20 mouse cellular contexts compared by ENCODE assay signal in the genomic region with DNA sequence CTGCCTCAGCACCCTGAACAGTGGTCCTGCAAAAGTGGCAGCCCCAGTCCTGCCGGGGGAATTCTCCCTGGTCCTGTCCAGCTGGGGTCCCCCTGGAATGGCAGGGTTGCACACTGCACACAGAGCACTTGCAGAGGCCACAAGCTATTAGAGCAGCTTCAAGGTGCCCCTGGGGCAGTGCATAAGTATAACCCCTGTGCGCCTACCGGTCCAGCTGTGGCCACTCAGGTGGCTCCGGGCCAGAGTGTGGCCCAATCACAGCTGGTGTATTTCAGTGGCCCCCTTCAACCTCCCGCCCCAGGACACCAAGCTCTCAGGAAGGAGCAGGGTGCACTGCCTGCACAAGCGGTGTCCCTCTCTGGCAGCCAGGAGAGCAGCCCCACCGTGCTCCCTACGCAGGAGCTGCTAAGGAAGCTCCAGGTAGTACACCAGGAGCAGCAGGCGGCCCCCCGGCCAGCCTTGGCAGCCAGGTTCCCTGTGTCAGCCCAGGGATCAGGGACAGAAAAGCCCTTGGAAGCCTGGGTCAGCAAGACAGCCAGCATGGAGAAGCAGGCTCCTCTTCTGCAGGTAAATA. TPM values are rescaled to one million over a fixed set of nuclear protein-coding genes. Genes with fewer than 3 reads are reported as not detected.
A peak's percentile ranks its signal among the peaks of the same experiment; 100 is the strongest.
DNase-seq lines count a peak whose midpoint lies in the region; ATAC-seq and TF ChIP-seq lines count a peak whose summit lies in the region.
"Had no signal": no experiment of that assay in that cellular context is flagged by ENCODE, and none has a peak within 500 bp of the region (broad histone marks: within the 10 kb centered on the region; RNA-seq: fewer than 3 reads in every experiment).

No protein-coding gene starts in this region.

- no peaks in the 10 kb centered on the region for H3K27me3 ChIP-seq in heart, embryonic 12.5 days (replicated peaks)
- no peaks in the 10 kb centered on the region for H3K27me3 ChIP-seq in E14TG2a.4 (ENCODE audit: insufficient read depth, low read length)
- no peaks in the 10 kb centered on the region for H3K27me3 ChIP-seq in midbrain, embryonic 15.5 days (replicated peaks)

- H3K9ac ChIP-seq in heart, embryonic 12.5 days: peak overlapping the region; percentile 60
- no peak overlapping the region for H3K9ac ChIP-seq in midbrain, embryonic 15.5 days

- no peak for TF ChIP-seq CTCF in layer of hippocampus, adult 2 months (conservative IDR thresholded peaks at IDR 0.05)
- TF ChIP-seq CTCF in E14TG2a.4 (conservative IDR thresholded peaks at IDR 0.05; ENCODE audit: low read length): no peak
- TF ChIP-seq CTCF in cortical plate, adult 2 months (IDR thresholded peaks at IDR 0.05; ENCODE audit: extremely low read depth, insufficient read depth, low read length): no peak

- H3K36me3 ChIP-seq in heart, embryonic 12.5 days: no peaks in the 10 kb centered on the region
- H3K36me3 ChIP-seq in E14TG2a.4 (ENCODE audit: insufficient read depth, low read length): peaks cover 27% of the 10 kb centered on the region
- H3K36me3 ChIP-seq in midbrain, embryonic 15.5 days (replicated peaks): peaks cover 16% of the 10 kb centered on the region; the same call in 1 of the 2 replicates

- H3K9me3 ChIP-seq in heart, embryonic 12.5 days (replicated peaks): no peaks in the 10 kb centered on the region
- H3K9me3 ChIP-seq in E14TG2a.4 (ENCODE audit: low read length): peaks cover 21% of the 10 kb centered on the region
- H3K9me3 ChIP-seq in midbrain, embryonic 15.5 days: no peaks in the 10 kb centered on the region
- H3K9me3 ChIP-seq: G1E; limb, embryonic 10.5 days had no signal

- peak overlapping the region; percentile 52 for H3K4me2 ChIP-seq in heart, embryonic 12.5 days
- no peak overlapping the region for H3K4me2 ChIP-seq in midbrain, embryonic 15.5 days
- H3K4me2 ChIP-seq: liver, embryonic 11.5 days had no signal

- peak; percentile 30; the same call in 1 of the 2 replicates for ATAC-seq in heart, embryonic 12.5 days (ENCODE audit: insufficient number of reproducible peaks, low FRiP score)
- no peak for ATAC-seq in midbrain, embryonic 15.5 days (replicated peaks)
- ATAC-seq: forebrain, embryonic 16.5 days; hindbrain, embryonic 16.5 days had no signal

- WGBS in heart, embryonic 12.5 days: 68% methylated on average over 10 of the region's 10 CpGs
- WGBS in midbrain, embryonic 15.5 days: 95% methylated on average over 10 of the region's 10 CpGs

- H3K4me3 ChIP-seq in heart, embryonic 12.5 days: no peak overlapping the region
- H3K4me3 ChIP-seq in layer of hippocampus, adult 2 months: no peak overlapping the region
- H3K4me3 ChIP-seq in E14TG2a.4 (replicated peaks; ENCODE audit: low read length): peak overlapping the region; percentile 41; the same call in 1 of the 2 replicates
- H3K4me3 ChIP-seq in cortical plate, adult 2 months (ENCODE audit: insufficient read depth, low read length): no peak overlapping the region
- no peak overlapping the region for H3K4me3 ChIP-seq in midbrain, embryonic 15.5 days
- H3K4me3 ChIP-seq: limb, embryonic 10.5 days had no signal

- peaks cover 66% of the 10 kb centered on the region for H3K4me1 ChIP-seq in heart, embryonic 12.5 days (replicated peaks)
- H3K4me1 ChIP-seq in E14TG2a.4 (replicated peaks; ENCODE audit: low read depth, low read length): peaks cover 8% of the 10 kb centered on the region
- H3K4me1 ChIP-seq in cortical plate, adult 2 months (ENCODE audit: control insufficient read depth, insufficient read depth, low read length): peaks cover 7% of the 10 kb centered on the region
- H3K4me1 ChIP-seq in midbrain, embryonic 15.5 days: no peaks in the 10 kb centered on the region
- H3K4me1 ChIP-seq: limb, embryonic 10.5 days had no signal

- H3K27ac ChIP-seq in heart, embryonic 12.5 days (ENCODE audit: poor library complexity, severe bottlenecking): peak overlapping the region; percentile 84
- H3K27ac ChIP-seq in layer of hippocampus, adult 2 months: peak overlapping the region; percentile 68; the same call in 1 of the 2 replicates
- H3K27ac ChIP-seq in cortical plate, adult 2 months (ENCODE audit: insufficient read depth, low read length): 0 out of 2 replicates have a peak overlapping the region, but pooled peaks have one; percentile 50
- no peak overlapping the region for H3K27ac ChIP-seq in midbrain, embryonic 15.5 days
- H3K27ac ChIP-seq: limb, embryonic 10.5 days had no signal

- DNase-seq in heart, adult 18-20 months: no peak
- peak in 1 of 2 experiments; percentile 8 for DNase-seq in layer of hippocampus, adult 2 months (ENCODE audit: low spot score in 2 of 2)
- no peak for DNase-seq in layer of hippocampus, adult 8-10 months (ENCODE audit: low spot score in 2 of 2)
- DNase-seq: cerebellum, adult 9-11 months; kidney, adult 2 months; kidney, postnatal 4 days; lung, adult 2 months; lung, postnatal 36 days; retina, postnatal 1 day had no signal

- no peak for TF ChIP-seq POLR2A in cortical plate, adult 2 months (IDR thresholded peaks at IDR 0.05; ENCODE audit: extremely low read depth, insufficient read depth, low read length)

RNA-seq across cellular contexts. Expression of gene Cacna1c, which starts 18.9 kb away (rescaled TPM):
- 58.1 and 63.4 TPM in 2 replicates for polyA plus RNA-seq in heart, embryonic 12.5 days (2016; fragmentation: Nextera tagmentation; extraction: Ambion mirVana)
- 100 to 1,000 TPM; 201 to 225 TPM for total RNA-seq in heart, adult 18-20 months (2021)
- 10 to 100 TPM; 86.4 to 90.0 TPM for total RNA-seq in layer of hippocampus, adult 2 months (2021)
- total RNA-seq in layer of hippocampus, adult 8-10 months (2022): 10 to 100 TPM; 67.6 to 88.2 (median 75.8) TPM
- polyA plus RNA-seq in cortical plate, adult 2 months (2012; rRNA removed): 15.3 and 15.9 TPM in 2 replicates
- 7.3 and 7.9 TPM in 2 replicates for polyA plus RNA-seq in midbrain, embryonic 15.5 days (2015; fragmentation: Nextera tagmentation; extraction: Ambion mirVana)
- total RNA-seq: granulocyte monocyte progenitor cell, adult 5-6 weeks; monocyte, adult 5-6 weeks had no signal
- polyA plus RNA-seq: G1E had no signal

RNA-seq across cellular contexts. Expression of gene Cacna2d4, which starts 21.2 kb away (rescaled TPM):
- not detected in 2 replicates for polyA plus RNA-seq in heart, embryonic 12.5 days (2016; fragmentation: Nextera tagmentation; extraction: Ambion mirVana)
- total RNA-seq in heart, adult 18-20 months (2021): not detected
- total RNA-seq in layer of hippocampus, adult 2 months (2021): 1 to 10 TPM; 1.8 to 1.9 TPM
- total RNA-seq in layer of hippocampus, adult 8-10 months (2022): 1 to 10 TPM in 3 of 4 experiments, under 1 TPM in 1; 0.93 to 3.8 (median 2.7) TPM
- polyA plus RNA-seq in cortical plate, adult 2 months (2012; rRNA removed): 2.9 and 3.1 TPM in 2 replicates
- polyA plus RNA-seq in midbrain, embryonic 15.5 days (2015; fragmentation: Nextera tagmentation; extraction: Ambion mirVana): 0.54 and 1.1 TPM in 2 replicates
- polyA plus RNA-seq: G1E; limb, embryonic 10.5 days; liver, embryonic 11.5 days had no signal

RNA-seq across cellular contexts. Expression of gene Dcp1b, which starts 40.1 kb away (rescaled TPM):
- 6.3 TPM in 2 replicates for polyA plus RNA-seq in heart, embryonic 12.5 days (2016; fragmentation: Nextera tagmentation; extraction: Ambion mirVana)
- total RNA-seq in heart, adult 18-20 months (2021): 1 to 10 TPM in 1 of 2 experiments, under 1 TPM in 1; 0.92 to 3.0 TPM
- 10 to 100 TPM; 18.6 to 21.2 TPM for total RNA-seq in layer of hippocampus, adult 2 months (2021)
- 10 to 100 TPM; 18.7 to 25.1 (median 19.6) TPM for total RNA-seq in layer of hippocampus, adult 8-10 months (2022)
- polyA plus RNA-seq in cortical plate, adult 2 months (2012; rRNA removed): 26.6 and 27.1 TPM in 2 replicates
- 13.8 and 14.2 TPM in 2 replicates for polyA plus RNA-seq in midbrain, embryonic 15.5 days (2015; fragmentation: Nextera tagmentation; extraction: Ambion mirVana)

Comparison
In these comparisons a context has a peak if more than half of its experiments do, and no peak if none do; other contexts are left out.
1. RNA of gene Dcp1b, which starts 40.1 kb away (total RNA-seq): 18.6 to 21.2 TPM in layer of hippocampus, adult 2 months and 18.7 to 25.1 TPM in layer of hippocampus, adult 8-10 months; 0.92 to 3.0 TPM in heart, adult 18-20 months; every median in the first group is over 4 times any median in the second.